Mouse (Mus musculus): ENCODE measurements around the gene Fer1l4.

- TF ChIP-seq CTCF (IDR thresholded peaks at IDR 0.05; ENCODE audit: insufficient read depth, low read depth, low read length) (no peak), POLR2A (IDR thresholded peaks at IDR 0.05; ENCODE audit: insufficient read depth, low read depth, low read length) (no peak)
Observed at GRCm38 (mm10) chr2:155985776-155986175, 67.0 kb downstream of the Fer1l4 start.
